Mouse (Mus musculus): ENCODE results near the gene Aass. TPM values are rescaled to one million over a fixed set of nuclear protein-coding genes. Genes with fewer than 3 reads are reported as not detected.
A peak's percentile ranks its signal among the peaks of the same experiment; 100 is the strongest.
"Not testable (repeated sequence)": the region's sequence is repeated elsewhere in the genome, so short reads cannot be mapped to it uniquely, and the experiment has no call there.

The Aass gene
- 0.24 TPM in 2 replicates for polyA plus RNA-seq (2014; fragmentation: Nextera tagmentation; extraction: Ambion mirVana)

DNA sequence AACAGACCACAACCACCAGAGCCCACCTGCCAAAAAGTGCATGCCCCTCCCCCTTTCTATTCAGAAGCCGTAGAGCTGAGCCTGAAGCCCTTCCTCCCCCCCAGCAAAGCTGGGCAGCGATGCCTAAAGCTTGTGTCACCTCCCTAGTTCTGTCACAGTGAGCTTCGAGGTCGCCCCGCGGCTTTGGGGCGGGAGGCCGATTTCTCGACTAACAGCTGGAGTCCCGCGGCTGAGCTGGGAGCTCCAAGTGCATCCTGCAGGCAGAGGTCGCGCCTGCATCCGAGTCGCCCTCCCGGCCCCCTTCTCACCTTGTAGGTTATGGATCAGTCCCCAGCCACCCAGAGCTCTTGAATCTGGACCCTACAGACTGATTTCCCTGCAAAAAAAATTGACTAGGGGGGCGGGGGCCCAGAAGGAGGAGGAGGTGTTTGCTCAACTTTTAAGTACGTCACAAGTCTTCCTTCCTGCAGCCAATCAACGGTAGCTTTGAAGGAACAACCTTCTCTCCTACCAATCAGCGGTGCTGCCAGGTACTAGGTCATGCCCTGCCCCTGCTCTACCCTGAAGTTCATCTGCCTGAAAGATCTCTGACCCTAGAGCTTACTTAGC is at the start of gene Aass:
Gene Aass, minus strand, starts transcription at position 414 of the 609 bp plus-strand sequence.
- H3K27me3 ChIP-seq (ENCODE audit: control insufficient read depth, insufficient read depth, low read length), result no peaks in the 10 kb centered on the region
- H3K4me1 ChIP-seq (ENCODE audit: control insufficient read depth in 2 of 2, insufficient read depth in 2 of 2, low read length in 2 of 2), result peaks cover 0 to 2% of the 10 kb centered on the region in 2 experiments; a peak in 1 of 4 replicates
- H3K4me2 ChIP-seq (ENCODE audit: low read length), result peak within 1 kb of the TSS; percentile 80
- no peaks in the 10 kb centered on the region for H3K36me3 ChIP-seq (ENCODE audit: control insufficient read depth, insufficient read depth, low read length)
- WGBS, result under 1% methylated on average over 20 of the region's 20 CpGs
- no peak for ATAC-seq (ENCODE audit: insufficient number of reproducible peaks, insufficient read depth, low FRiP score, low read depth)
- no peaks in the 10 kb centered on the region for H3K9me3 ChIP-seq (ENCODE audit: control insufficient read depth, low read length)
- H3K4me3 ChIP-seq (ENCODE audit: control insufficient read depth in 1 of 2, insufficient read depth in 1 of 2, low read depth in 1 of 2, low read length in 2 of 2), result peak within 1 kb of the TSS; percentile 34 to 44
- H3K9ac ChIP-seq (ENCODE audit: low read length), result peak within 1 kb of the TSS; percentile 52
- H3K27ac ChIP-seq (replicated peaks in 1 of 2; ENCODE audit: control insufficient read depth in 1 of 2, insufficient read depth in 1 of 2, low read depth in 2 of 2, low read length in 2 of 2), result no peak within 1 kb of the TSS

DNA sequence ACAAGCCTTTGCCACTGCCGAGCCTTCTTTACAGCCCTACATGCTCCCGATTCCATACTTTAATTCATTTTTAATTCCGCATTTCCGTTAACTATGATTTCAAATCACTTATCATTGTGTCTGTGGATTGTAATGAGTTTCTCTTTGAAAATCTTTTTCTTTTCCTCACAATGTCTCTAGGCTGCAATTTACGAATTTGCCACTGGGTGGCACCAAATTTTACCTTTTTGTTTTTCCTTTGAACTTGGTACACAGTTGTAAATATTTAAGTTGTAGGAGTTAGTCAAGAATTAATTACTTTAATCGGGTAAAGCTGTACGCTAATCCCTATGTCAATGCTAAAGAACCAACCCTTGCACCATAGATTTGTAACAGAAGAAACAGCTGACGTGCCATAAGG is 47.3 kb upstream of the Aass start:
- Histone ChIP-seq H3K4me2 (ENCODE audit: low read length) (peak overlapping the region; percentile 9; the same call in 1 of the 2 replicates), H3K36me3 (ENCODE audit: control insufficient read depth, insufficient read depth, low read length) (no peaks in the 10 kb centered on the region), H3K27me3 (ENCODE audit: control insufficient read depth, insufficient read depth, low read length) (no peaks in the 10 kb centered on the region), H3K27ac (replicated peaks in 1 of 2; ENCODE audit: control insufficient read depth in 1 of 2, insufficient read depth in 1 of 2, low read depth in 2 of 2, low read length in 2 of 2) (no peak overlapping the region), H3K4me1 (ENCODE audit: control insufficient read depth in 2 of 2, insufficient read depth in 2 of 2, low read length in 2 of 2) (no peaks in the 10 kb centered on the region), H3K4me3 (ENCODE audit: control insufficient read depth in 1 of 2, insufficient read depth in 1 of 2, low read depth in 1 of 2, low read length in 2 of 2) (peak overlapping the region in 1 of 2 experiments; percentile 13; a peak in 1 of 4 replicates), H3K9me3 (ENCODE audit: control insufficient read depth, low read length) (no peaks in the 10 kb centered on the region), H3K9ac (ENCODE audit: low read length) (no peak overlapping the region)
- ATAC-seq (ENCODE audit: insufficient number of reproducible peaks, insufficient read depth, low FRiP score, low read depth), result no peak
- WGBS, result 16% methylated on average over 8 of the region's 8 CpGs

DNA sequence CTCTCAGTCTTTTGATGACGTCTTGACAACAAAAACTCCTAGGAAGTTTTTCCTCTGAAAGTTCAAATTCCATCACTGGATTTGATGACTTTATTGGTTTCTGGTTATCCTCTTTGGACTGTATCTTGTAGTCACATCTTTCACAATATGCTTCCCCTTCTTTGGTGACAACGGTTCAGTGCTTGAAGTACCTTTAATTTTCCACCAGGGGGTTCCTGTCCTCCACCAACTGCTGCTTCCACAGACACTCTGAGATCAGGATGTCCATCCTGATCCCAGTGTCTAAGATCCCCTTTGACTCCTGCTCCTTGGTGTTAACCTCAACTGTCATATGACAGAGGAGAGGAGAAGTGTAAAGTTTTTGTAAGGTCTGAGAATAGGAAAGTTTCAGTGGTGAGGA is 31.0 kb upstream of the Aass start:
- not testable (repeated sequence) for H3K9ac ChIP-seq (ENCODE audit: low read length); H3K36me3 ChIP-seq (ENCODE audit: control insufficient read depth, insufficient read depth, low read length); H3K4me1 ChIP-seq (ENCODE audit: control insufficient read depth in 2 of 2, insufficient read depth in 2 of 2, low read length in 2 of 2); H3K4me2 ChIP-seq (ENCODE audit: low read length); H3K9me3 ChIP-seq (ENCODE audit: control insufficient read depth, low read length); H3K27me3 ChIP-seq (ENCODE audit: control insufficient read depth, insufficient read depth, low read length); ATAC-seq (ENCODE audit: insufficient number of reproducible peaks, insufficient read depth, low FRiP score, low read depth); H3K27ac ChIP-seq (replicated peaks in 1 of 2; ENCODE audit: control insufficient read depth in 1 of 2, insufficient read depth in 1 of 2, low read depth in 2 of 2, low read length in 2 of 2); H3K4me3 ChIP-seq (ENCODE audit: control insufficient read depth in 1 of 2, insufficient read depth in 1 of 2, low read depth in 1 of 2, low read length in 2 of 2)
- WGBS, result 60% methylated on average over 1 of the region's 2 CpGs

DNA sequence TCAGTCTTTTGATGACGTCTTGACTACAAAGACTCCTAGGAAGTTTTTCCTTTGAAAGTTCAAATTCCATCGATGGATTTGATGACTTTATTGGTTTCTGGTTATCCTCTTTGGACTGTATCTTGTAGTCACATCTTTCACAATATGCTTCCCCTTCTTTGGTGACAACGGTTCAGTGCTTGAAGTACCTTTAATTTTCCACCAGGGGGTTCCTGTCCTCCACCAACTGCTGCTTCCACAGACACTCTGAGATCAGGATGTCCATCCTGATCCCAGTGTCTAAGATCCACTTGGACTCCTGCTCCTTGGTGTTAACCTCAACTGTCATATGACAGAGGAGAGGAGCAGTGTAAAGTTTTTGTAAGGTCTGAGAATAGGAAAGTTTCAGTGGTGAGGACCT is 23.6 kb upstream of the Aass start:
- not testable (repeated sequence) for ATAC-seq (ENCODE audit: insufficient number of reproducible peaks, insufficient read depth, low FRiP score, low read depth); H3K4me1 ChIP-seq (ENCODE audit: control insufficient read depth in 2 of 2, insufficient read depth in 2 of 2, low read length in 2 of 2); H3K9me3 ChIP-seq (ENCODE audit: control insufficient read depth, low read length); H3K9ac ChIP-seq (ENCODE audit: low read length); H3K27ac ChIP-seq (replicated peaks in 1 of 2; ENCODE audit: control insufficient read depth in 1 of 2, insufficient read depth in 1 of 2, low read depth in 2 of 2, low read length in 2 of 2); H3K4me3 ChIP-seq (ENCODE audit: control insufficient read depth in 1 of 2, insufficient read depth in 1 of 2, low read depth in 1 of 2, low read length in 2 of 2); H3K36me3 ChIP-seq (ENCODE audit: control insufficient read depth, insufficient read depth, low read length); H3K4me2 ChIP-seq (ENCODE audit: low read length); H3K27me3 ChIP-seq (ENCODE audit: control insufficient read depth, insufficient read depth, low read length)
- 46% methylated on average over 2 of the region's 3 CpGs for WGBS

DNA sequence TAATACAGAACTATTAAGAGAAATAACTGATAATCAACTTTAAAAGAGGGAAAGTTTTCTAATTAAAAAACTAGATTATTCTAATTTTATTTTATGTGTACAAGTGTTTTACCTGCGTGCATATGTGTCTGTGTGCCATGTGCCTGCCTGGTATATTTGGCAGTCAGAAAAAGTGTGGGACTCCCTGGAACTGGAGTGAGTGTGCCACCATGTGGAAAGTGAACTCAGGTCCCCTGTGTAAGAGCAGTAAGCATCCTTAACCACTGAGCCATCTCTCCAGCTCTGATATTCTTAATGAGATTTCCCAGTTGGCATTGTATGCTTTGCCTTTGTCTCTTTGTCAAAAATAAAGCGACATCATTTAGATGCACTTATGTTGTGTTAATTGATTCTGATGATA is 20.3 kb upstream of the Aass start:
- no peaks in the 10 kb centered on the region for H3K4me1 ChIP-seq (ENCODE audit: control insufficient read depth in 2 of 2, insufficient read depth in 2 of 2, low read length in 2 of 2)
- H3K36me3 ChIP-seq (ENCODE audit: control insufficient read depth, insufficient read depth, low read length), result no peaks in the 10 kb centered on the region
- no peak overlapping the region for H3K27ac ChIP-seq (replicated peaks in 1 of 2; ENCODE audit: control insufficient read depth in 1 of 2, insufficient read depth in 1 of 2, low read depth in 2 of 2, low read length in 2 of 2)
- no peak overlapping the region for H3K4me3 ChIP-seq (ENCODE audit: control insufficient read depth in 1 of 2, insufficient read depth in 1 of 2, low read depth in 1 of 2, low read length in 2 of 2)
- no peaks in the 10 kb centered on the region for H3K27me3 ChIP-seq (ENCODE audit: control insufficient read depth, insufficient read depth, low read length)
- WGBS, result 79% methylated on average over 2 of the region's 2 CpGs
- H3K9ac ChIP-seq (ENCODE audit: low read length), result no peak overlapping the region
- ATAC-seq (ENCODE audit: insufficient number of reproducible peaks, insufficient read depth, low FRiP score, low read depth), result no peak
- H3K9me3 ChIP-seq (ENCODE audit: control insufficient read depth, low read length), result no peaks in the 10 kb centered on the region
- no peak overlapping the region for H3K4me2 ChIP-seq (ENCODE audit: low read length)

DNA sequence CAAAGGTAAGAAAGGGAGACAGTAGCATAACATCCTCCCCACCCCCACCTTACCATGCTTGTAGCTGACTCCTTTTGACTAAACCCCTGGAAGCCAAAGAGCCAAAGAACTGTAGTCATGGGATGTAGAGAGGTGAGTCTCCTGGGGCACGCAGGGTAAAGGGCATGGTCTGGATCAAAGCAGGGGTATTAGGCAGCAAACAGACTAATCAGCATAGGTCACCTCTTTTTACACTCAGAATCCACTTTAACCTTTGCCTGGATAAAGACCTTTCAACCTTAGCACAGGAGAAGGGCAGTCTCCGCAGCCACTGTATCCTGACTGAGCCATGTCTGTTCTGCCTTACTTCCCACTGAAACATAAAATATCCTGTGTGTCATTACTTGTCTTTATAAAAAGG is 14.4 kb upstream of the Aass start:
- H3K4me2 ChIP-seq (ENCODE audit: low read length), result no peak overlapping the region
- H3K4me1 ChIP-seq (ENCODE audit: control insufficient read depth in 2 of 2, insufficient read depth in 2 of 2, low read length in 2 of 2), result no peaks in the 10 kb centered on the region
- no peak overlapping the region for H3K27ac ChIP-seq (replicated peaks in 1 of 2; ENCODE audit: control insufficient read depth in 1 of 2, insufficient read depth in 1 of 2, low read depth in 2 of 2, low read length in 2 of 2)
- no peak overlapping the region for H3K9ac ChIP-seq (ENCODE audit: low read length)
- H3K36me3 ChIP-seq (ENCODE audit: control insufficient read depth, insufficient read depth, low read length), result no peaks in the 10 kb centered on the region
- no peaks in the 10 kb centered on the region for H3K27me3 ChIP-seq (ENCODE audit: control insufficient read depth, insufficient read depth, low read length)
- no peaks in the 10 kb centered on the region for H3K9me3 ChIP-seq (ENCODE audit: control insufficient read depth, low read length)
- H3K4me3 ChIP-seq (ENCODE audit: control insufficient read depth in 1 of 2, insufficient read depth in 1 of 2, low read depth in 1 of 2, low read length in 2 of 2), result no peak overlapping the region
- WGBS, result 78% methylated on average over 2 of the region's 2 CpGs
- ATAC-seq (ENCODE audit: insufficient number of reproducible peaks, insufficient read depth, low FRiP score, low read depth), result no peak

DNA sequence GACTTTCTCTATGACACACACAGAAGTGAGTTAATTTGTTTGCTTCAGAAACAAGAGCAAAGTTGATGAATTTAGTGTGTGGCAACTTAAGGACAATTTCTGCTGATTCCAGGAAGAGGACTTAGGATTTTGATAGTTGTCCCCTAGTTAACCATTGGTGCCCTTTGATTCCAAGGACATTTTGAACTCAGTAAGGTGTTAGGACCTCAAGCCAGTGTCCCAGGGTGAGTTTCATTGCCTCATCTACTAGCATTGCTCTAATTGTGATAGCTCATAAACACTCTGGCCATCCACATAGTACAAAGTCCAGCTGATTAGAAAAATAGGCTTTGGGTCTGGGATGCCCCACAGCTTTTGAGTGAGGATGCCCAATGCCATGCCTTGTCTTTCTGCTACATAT is 11.2 kb upstream of the Aass start:
- H3K36me3 ChIP-seq (ENCODE audit: control insufficient read depth, insufficient read depth, low read length), result no peaks in the 10 kb centered on the region
- H3K4me1 ChIP-seq (ENCODE audit: control insufficient read depth in 2 of 2, insufficient read depth in 2 of 2, low read length in 2 of 2), result no peaks in the 10 kb centered on the region
- H3K27ac ChIP-seq (replicated peaks in 1 of 2; ENCODE audit: control insufficient read depth in 1 of 2, insufficient read depth in 1 of 2, low read depth in 2 of 2, low read length in 2 of 2), result no peak overlapping the region
- no peak for ATAC-seq (ENCODE audit: insufficient number of reproducible peaks, insufficient read depth, low FRiP score, low read depth)
- H3K9ac ChIP-seq (ENCODE audit: low read length), result no peak overlapping the region
- H3K4me2 ChIP-seq (ENCODE audit: low read length), result no peak overlapping the region
- no peak overlapping the region for H3K4me3 ChIP-seq (ENCODE audit: control insufficient read depth in 1 of 2, insufficient read depth in 1 of 2, low read depth in 1 of 2, low read length in 2 of 2)
- no peaks in the 10 kb centered on the region for H3K27me3 ChIP-seq (ENCODE audit: control insufficient read depth, insufficient read depth, low read length)
- no peaks in the 10 kb centered on the region for H3K9me3 ChIP-seq (ENCODE audit: control insufficient read depth, low read length)

DNA sequence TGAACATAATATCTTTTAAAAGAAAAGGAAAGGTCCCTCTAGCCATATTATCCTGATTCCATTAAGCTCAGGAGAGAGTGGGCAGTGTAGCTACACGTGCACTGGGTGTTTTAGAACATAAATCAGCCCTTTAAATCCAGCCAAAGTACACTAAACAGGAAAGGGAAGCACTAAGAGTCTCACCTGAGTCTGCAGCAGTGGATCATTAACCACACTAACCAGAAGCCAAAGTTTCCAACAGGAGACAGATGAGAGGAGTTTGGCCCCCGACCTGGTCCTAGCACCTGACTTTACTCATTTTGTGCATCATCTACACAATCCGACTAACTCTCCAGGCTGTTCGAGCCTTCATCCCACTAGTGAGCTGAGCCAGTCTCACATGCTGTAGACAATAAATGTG is 1.8 kb downstream of the Aass start:
- Histone ChIP-seq H3K4me3 (ENCODE audit: control insufficient read depth in 1 of 2, insufficient read depth in 1 of 2, low read depth in 1 of 2, low read length in 2 of 2) (no peak overlapping the region), H3K36me3 (ENCODE audit: control insufficient read depth, insufficient read depth, low read length) (no peaks in the 10 kb centered on the region), H3K9me3 (ENCODE audit: control insufficient read depth, low read length) (no peaks in the 10 kb centered on the region), H3K9ac (ENCODE audit: low read length) (no peak overlapping the region), H3K27ac (replicated peaks in 1 of 2; ENCODE audit: control insufficient read depth in 1 of 2, insufficient read depth in 1 of 2, low read depth in 2 of 2, low read length in 2 of 2) (no peak overlapping the region), H3K27me3 (ENCODE audit: control insufficient read depth, insufficient read depth, low read length) (no peaks in the 10 kb centered on the region), H3K4me1 (ENCODE audit: control insufficient read depth in 2 of 2, insufficient read depth in 2 of 2, low read length in 2 of 2) (peaks cover 0 to 2% of the 10 kb centered on the region in 2 experiments; a peak in 1 of 4 replicates), H3K4me2 (ENCODE audit: low read length) (no peak overlapping the region)
- no peak for ATAC-seq (ENCODE audit: insufficient number of reproducible peaks, insufficient read depth, low FRiP score, low read depth)
- 69% methylated on average over 4 of the region's 4 CpGs for WGBS

All from heart, embryonic 14.5 days (tissue).